In the genomic region with DNA sequence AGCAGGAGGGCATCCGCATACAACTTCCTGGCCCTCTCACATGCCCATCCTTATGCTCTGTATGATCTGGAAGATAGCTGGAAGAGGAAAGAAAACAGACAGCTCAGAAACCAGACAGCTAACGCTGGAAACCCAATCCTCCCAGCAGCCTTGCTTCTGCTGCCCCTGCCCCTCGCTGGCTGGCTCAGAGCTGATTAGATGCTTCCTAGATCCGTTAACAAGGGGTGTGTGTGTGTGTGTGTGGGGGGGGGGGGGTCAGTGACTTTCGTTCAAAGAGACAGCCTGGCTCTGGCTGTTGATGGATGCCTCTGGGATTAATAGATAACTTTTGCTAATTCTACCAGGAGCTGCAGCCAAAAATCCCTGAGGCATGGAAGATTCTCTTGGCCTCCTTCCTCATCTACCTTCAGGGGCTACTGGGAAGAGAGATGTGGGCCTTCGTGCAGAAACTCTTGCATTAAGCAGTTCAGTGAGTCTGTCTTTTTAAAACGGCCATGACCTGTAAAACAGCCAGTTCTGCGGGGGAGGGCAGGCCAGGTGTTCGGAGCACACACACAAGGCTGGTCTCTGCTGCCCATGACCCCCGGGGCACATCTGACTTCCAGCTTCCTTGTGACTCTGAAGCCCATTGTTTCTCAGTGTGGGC, we compare ENCODE assay signal across 8 mouse cellular contexts. TPM values are rescaled to one million over a fixed set of nuclear protein-coding genes. Genes with fewer than 3 reads are reported as not detected.
DNase-seq lines count a peak whose midpoint lies in the region; ATAC-seq and TF ChIP-seq lines count a peak whose summit lies in the region.

No protein-coding gene starts in this region.

- no peaks in the 10 kb centered on the region for H3K9me3 ChIP-seq in heart, postnatal 0 days (replicated peaks; ENCODE audit: control insufficient read depth, low read length)
- no peaks in the 10 kb centered on the region for H3K9me3 ChIP-seq in embryonic facial prominence, embryonic 13.5 days

- no peak for ATAC-seq in heart, postnatal 0 days (ENCODE audit: insufficient read depth, low read depth)
- no peak for ATAC-seq in embryonic facial prominence, embryonic 13.5 days (ENCODE audit: insufficient number of reproducible peaks, insufficient read depth, low FRiP score, low TSS enrichment, low read depth)

- no peak overlapping the region for H3K27ac ChIP-seq in heart, postnatal 0 days (ENCODE audit: low read depth)
- H3K27ac ChIP-seq in heart, adult 2 months = no peak overlapping the region
- H3K27ac ChIP-seq in embryonic facial prominence, embryonic 13.5 days = peak overlapping the region; percentile 77

- H3K4me1 ChIP-seq in heart, postnatal 0 days (ENCODE audit: control insufficient read depth, insufficient read depth) = peaks cover 8% of the 10 kb centered on the region; the same call in 1 of the 2 replicates
- no peaks in the 10 kb centered on the region for H3K4me1 ChIP-seq in heart, adult 2 months (ENCODE audit: control insufficient read depth, insufficient read depth, low read length)
- peaks cover 33% of the 10 kb centered on the region for H3K4me1 ChIP-seq in embryonic facial prominence, embryonic 13.5 days

- no peaks in the 10 kb centered on the region for H3K27me3 ChIP-seq in heart, postnatal 0 days (ENCODE audit: control insufficient read depth, insufficient read depth, low read length)
- H3K27me3 ChIP-seq in heart, adult 2 months (ENCODE audit: control insufficient read depth, insufficient read depth, low read length) = no peaks in the 10 kb centered on the region
- H3K27me3 ChIP-seq in embryonic facial prominence, embryonic 13.5 days = no peaks in the 10 kb centered on the region

- no peak overlapping the region for H3K9ac ChIP-seq in heart, postnatal 0 days (replicated peaks; ENCODE audit: low read depth, low read length)
- no peak overlapping the region for H3K9ac ChIP-seq in heart, adult 2 months (ENCODE audit: low read depth, low read length)
- peak overlapping the region; percentile 46 for H3K9ac ChIP-seq in embryonic facial prominence, embryonic 13.5 days

- intact Hi-C loops in heart, adult 2 months (cut with DNase I) = no loop called here
- intact Hi-C loops in left cerebral cortex, postnatal 14 days (cut with DNase I) = no loop called here

- no peaks in the 10 kb centered on the region for H3K79me2 ChIP-seq in heart, adult 2 months (replicated peaks; ENCODE audit: control insufficient read depth, insufficient read depth, low read length)

- no peaks in the 10 kb centered on the region for H3K36me3 ChIP-seq in heart, postnatal 0 days (replicated peaks; ENCODE audit: control insufficient read depth, insufficient read depth, low read length)
- no peaks in the 10 kb centered on the region for H3K36me3 ChIP-seq in heart, adult 2 months (ENCODE audit: control insufficient read depth, insufficient read depth, low read length)
- no peaks in the 10 kb centered on the region for H3K36me3 ChIP-seq in embryonic facial prominence, embryonic 13.5 days

- no peak overlapping the region for H3K4me3 ChIP-seq in heart, postnatal 0 days (ENCODE audit: low read depth, low read length)
- no peak overlapping the region for H3K4me3 ChIP-seq in heart, adult 2 months
- H3K4me3 ChIP-seq in embryonic facial prominence, embryonic 13.5 days = peak overlapping the region; percentile 29

- H3K4me2 ChIP-seq in heart, postnatal 0 days (ENCODE audit: low read depth, low read length) = peak overlapping the region; percentile 46
- peak overlapping the region; percentile 59 for H3K4me2 ChIP-seq in embryonic facial prominence, embryonic 13.5 days

- no peak for TF ChIP-seq POLR2A in heart, adult 2 months (IDR thresholded peaks at IDR 0.05; ENCODE audit: insufficient read depth, low read depth, low read length)

- 24% methylated on average over 10 of the region's 10 CpGs for WGBS in heart, postnatal 0 days
- 40% methylated on average over 10 of the region's 10 CpGs for WGBS in heart, adult 2 months
- WGBS in embryonic facial prominence, embryonic 13.5 days = 5% methylated on average over 10 of the region's 10 CpGs

- DNase-seq in heart, postnatal 0 days (ENCODE audit: low spot score) = no peak
- no peak for DNase-seq in heart, adult 2 months
- DNase-seq in kidney, adult 9 months = peak; percentile 92
- DNase-seq in mesoderm, embryonic 11.5 days (ENCODE audit: low read depth, low spot score) = peak; percentile 42
- DNase-seq in urinary bladder, postnatal 14 days (ENCODE audit: low spot score) = no peak
- no peak for DNase-seq in urinary bladder, postnatal 4 days (ENCODE audit: low spot score in 2 of 2)
- DNase-seq in left cerebral cortex, postnatal 14 days (ENCODE audit: low spot score in 2 of 2) = no peak

- no peak for TF ChIP-seq EP300 in heart, postnatal 0 days (IDR thresholded peaks at IDR 0.05; ENCODE audit: low read depth)
- TF ChIP-seq EP300 in heart, adult 2 months (IDR thresholded peaks at IDR 0.05; ENCODE audit: insufficient read depth, low read depth, low read length) = no peak

- TF ChIP-seq CTCF in heart, postnatal 0 days (IDR thresholded peaks at IDR 0.05; ENCODE audit: low read depth) = no peak
- TF ChIP-seq CTCF in heart, adult 2 months (IDR thresholded peaks at IDR 0.05) = no peak

RNA-seq across cellular contexts. Expression of a gene that starts 23.4 kb away (rescaled TPM):
- 0.54 and 7.2 TPM in 2 replicates for total RNA-seq in heart, postnatal 0 days (2014; rRNA removed; ENCODE audit: low replicate concordance)
- 2.3 and 3.1 TPM in 2 replicates for polyA plus RNA-seq in heart, postnatal 0 days (2015; fragmentation: Nextera tagmentation; extraction: Ambion mirVana)
- total RNA-seq in heart, adult 2 months (2021) = under 1 TPM; 0.60 to 0.64 TPM
- polyA plus RNA-seq in heart, adult 2 months (2012; rRNA removed) = 0.96 and 1.7 TPM in 2 replicates
- polyA plus RNA-seq in embryonic facial prominence, embryonic 13.5 days (2015; fragmentation: Nextera tagmentation; extraction: Ambion mirVana) = 11.0 and 14.6 TPM in 2 replicates
- total RNA-seq in left cerebral cortex, postnatal 14 days (2021) = 100 to 1,000 TPM; 161 to 172 TPM

Comparison
In these comparisons a context has a peak if more than half of its experiments do, and no peak if none do; other contexts are left out.
1. DNase-seq: peak in kidney, adult 9 months (single experiment) and mesoderm, embryonic 11.5 days (single experiment); none in heart, postnatal 0 days (single experiment), heart, adult 2 months (0 of 2), urinary bladder, postnatal 14 days (single experiment), urinary bladder, postnatal 4 days (0 of 2) and left cerebral cortex, postnatal 14 days (0 of 2).
2. RNA of a gene that starts 23.4 kb away (total RNA-seq): 161 to 172 TPM in left cerebral cortex, postnatal 14 days; 0.54 to 7.2 TPM in heart, postnatal 0 days and 0.60 to 0.64 TPM in heart, adult 2 months; every median in the first group is over 10 times any median in the second.